Mouse (Mus musculus) ES-E14 (cell line): ENCODE measurements around the gene Dctn1.

Experiments used
- MAFK ChIP-seq: IDR thresholded peaks from 2 replicates; pipeline ENCODE4 v1.6.1; 2014; ENCODE audit warnings: mild to moderate bottlenecking, low read depth, low read length, inconsistent platforms; ENCODE audit not compliant: insufficient read depth
- ZNF384 ChIP-seq: IDR thresholded peaks from 2 replicates; pipeline ENCODE4 v1.6.1; 2012; ENCODE audit warnings: low read depth, low read length, inconsistent platforms

DNA sequence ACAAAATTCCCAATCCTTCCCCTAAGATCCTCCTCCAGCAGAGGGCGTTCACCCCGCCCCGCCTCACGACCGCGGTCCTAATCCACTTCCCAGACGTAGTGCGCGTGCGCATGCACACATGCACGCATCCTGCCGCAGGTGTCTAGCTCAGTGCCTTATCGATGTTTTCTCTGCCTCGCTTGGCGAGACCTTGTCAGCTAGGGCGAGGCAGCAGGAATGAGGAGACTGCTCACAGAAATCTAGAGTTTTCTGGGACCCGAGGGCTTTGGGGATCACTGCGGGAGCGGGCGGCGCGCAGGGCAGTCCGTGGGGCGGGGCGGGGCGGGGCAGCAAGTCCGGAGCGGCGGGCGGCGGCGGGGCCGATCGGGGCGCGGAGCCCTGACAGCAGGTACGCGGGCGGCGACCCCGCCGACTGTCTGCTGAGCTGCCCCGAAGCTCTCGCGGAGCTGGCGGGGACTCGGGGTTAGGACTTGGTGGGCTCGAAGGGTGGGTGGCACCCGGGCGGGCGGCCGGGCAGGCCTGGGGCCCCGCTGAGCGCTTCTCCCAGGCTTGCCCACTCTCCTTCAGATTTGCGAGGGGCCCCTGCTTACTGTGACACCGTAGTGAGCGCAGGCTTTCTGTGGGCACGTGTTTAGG is at the start of gene Dctn1:
- TF ChIP-seq ZNF384 (no peak), MAFK (no peak)
